Mouse (Mus musculus): Measurements from ENCODE around the gene Hoxc4. TPM values are rescaled to one million over a fixed set of nuclear protein-coding genes. Genes with fewer than 3 reads are reported as not detected.

Gene Hoxc4
- total RNA-seq, 2 experiments from 2014 or later = 3.8 to 5.0 TPM

- peak; percentile 93 for DNase-seq
- intact Hi-C loops (cut with DNase I; ENCODE audit: low total_unique reads) = loop anchor here (5.0 kb wide), 2 partner anchors 135 to 180 kb away; partner anchors contain the start of gene Smug1
These were observed 31.5 kb upstream of the Hoxc4 start for GRCm38 (mm10) chr15:102987124-102987833.

GRCm38 (mm10) chr15:102988078-102988477 lies 30.7 kb upstream of the Hoxc4 start:
- intact Hi-C loops (cut with DNase I; ENCODE audit: low total_unique reads) = loop anchor here (5.0 kb wide), 2 partner anchors 134 to 179 kb away; partner anchors contain the start of gene Smug1
- no peak for DNase-seq

GRCm38 (mm10) chr15:102990461-102991397 lies 28.0 kb upstream of the Hoxc4 start, which contains the start of gene Hoxc8:
Hoxc8 (plus strand) TSS chr15:102990607.
- intact Hi-C loops (cut with DNase I; ENCODE audit: low total_unique reads) = no loop called here

GRCm38 (mm10) chr15:102991782-102992181 lies 27.0 kb upstream of the Hoxc4 start:
- no peak for DNase-seq
- intact Hi-C loops (cut with DNase I; ENCODE audit: low total_unique reads) = no loop called here

More at GRCm38 (mm10) chr15:102990461-102991397, 28.0 kb upstream of the Hoxc4 start, which contains the start of gene Hoxc8:
- DNase-seq = no peak

GRCm38 (mm10) chr15:102992206-102992605 lies 26.5 kb upstream of the Hoxc4 start:
- intact Hi-C loops (cut with DNase I; ENCODE audit: low total_unique reads) = no loop called here
- DNase-seq = no peak

- intact Hi-C loops (cut with DNase I; ENCODE audit: low total_unique reads) = no loop called here
- DNase-seq = no peak
These were observed 25.9 kb upstream of the Hoxc4 start for GRCm38 (mm10) chr15:102992863-102993262.

- intact Hi-C loops (cut with DNase I; ENCODE audit: low total_unique reads) = no loop called here
- DNase-seq = no peak
These were observed 22.2 kb upstream of the Hoxc4 start for GRCm38 (mm10) chr15:102996548-102996947.

GRCm38 (mm10) chr15:102997431-102997830 lies 21.3 kb upstream of the Hoxc4 start:
- intact Hi-C loops (cut with DNase I; ENCODE audit: low total_unique reads) = no loop called here

GRCm38 (mm10) chr15:102997939-102998355 lies 20.8 kb upstream of the Hoxc4 start, which contains the start of gene Hoxc6:
Hoxc6 (plus strand) TSS chr15:102998257.
- DNase-seq = no peak
- intact Hi-C loops (cut with DNase I; ENCODE audit: low total_unique reads) = no loop called here

More at GRCm38 (mm10) chr15:102997431-102997830, 21.3 kb upstream of the Hoxc4 start:
- no peak for DNase-seq

GRCm38 (mm10) chr15:102998608-102999182 lies 20.0 kb upstream of the Hoxc4 start:
- DNase-seq = no peak
- intact Hi-C loops (cut with DNase I; ENCODE audit: low total_unique reads) = no loop called here

- intact Hi-C loops (cut with DNase I; ENCODE audit: low total_unique reads) = no loop called here
- DNase-seq = peak; percentile 92
These were observed 19.4 kb upstream of the Hoxc4 start for GRCm38 (mm10) chr15:102999183-102999831.

- intact Hi-C loops (cut with DNase I; ENCODE audit: low total_unique reads) = no loop called here
- peak; percentile 50 for DNase-seq
These were observed 18.8 kb upstream of the Hoxc4 start for GRCm38 (mm10) chr15:102999955-103000354.

- intact Hi-C loops (cut with DNase I; ENCODE audit: low total_unique reads) = no loop called here
- no peak for DNase-seq
These were observed 18.2 kb upstream of the Hoxc4 start for GRCm38 (mm10) chr15:103000501-103000901.

- DNase-seq = no peak
- intact Hi-C loops (cut with DNase I; ENCODE audit: low total_unique reads) = no loop called here
These were observed 17.4 kb upstream of the Hoxc4 start for GRCm38 (mm10) chr15:103001370-103001769.

- intact Hi-C loops (cut with DNase I; ENCODE audit: low total_unique reads) = no loop called here
- peak; percentile 54 for DNase-seq
These were observed 16.6 kb upstream of the Hoxc4 start for GRCm38 (mm10) chr15:103002156-103002555.

GRCm38 (mm10) chr15:103002821-103003448 lies 15.8 kb upstream of the Hoxc4 start:
- no peak for DNase-seq
- intact Hi-C loops (cut with DNase I; ENCODE audit: low total_unique reads) = no loop called here

- DNase-seq = peak; percentile 66
- intact Hi-C loops (cut with DNase I; ENCODE audit: low total_unique reads) = no loop called here
These were observed 13.4 kb upstream of the Hoxc4 start for GRCm38 (mm10) chr15:103005308-103005707.

- no peak for DNase-seq
- intact Hi-C loops (cut with DNase I; ENCODE audit: low total_unique reads) = no loop called here
These were observed 12.9 kb upstream of the Hoxc4 start for GRCm38 (mm10) chr15:103005797-103006196.

- intact Hi-C loops (cut with DNase I; ENCODE audit: low total_unique reads) = no loop called here
- no peak for DNase-seq
These were observed 12.4 kb upstream of the Hoxc4 start for GRCm38 (mm10) chr15:103006326-103006725.
